Comparison of ENCODE assay signal across 8 mouse cellular contexts in the genomic region with DNA sequence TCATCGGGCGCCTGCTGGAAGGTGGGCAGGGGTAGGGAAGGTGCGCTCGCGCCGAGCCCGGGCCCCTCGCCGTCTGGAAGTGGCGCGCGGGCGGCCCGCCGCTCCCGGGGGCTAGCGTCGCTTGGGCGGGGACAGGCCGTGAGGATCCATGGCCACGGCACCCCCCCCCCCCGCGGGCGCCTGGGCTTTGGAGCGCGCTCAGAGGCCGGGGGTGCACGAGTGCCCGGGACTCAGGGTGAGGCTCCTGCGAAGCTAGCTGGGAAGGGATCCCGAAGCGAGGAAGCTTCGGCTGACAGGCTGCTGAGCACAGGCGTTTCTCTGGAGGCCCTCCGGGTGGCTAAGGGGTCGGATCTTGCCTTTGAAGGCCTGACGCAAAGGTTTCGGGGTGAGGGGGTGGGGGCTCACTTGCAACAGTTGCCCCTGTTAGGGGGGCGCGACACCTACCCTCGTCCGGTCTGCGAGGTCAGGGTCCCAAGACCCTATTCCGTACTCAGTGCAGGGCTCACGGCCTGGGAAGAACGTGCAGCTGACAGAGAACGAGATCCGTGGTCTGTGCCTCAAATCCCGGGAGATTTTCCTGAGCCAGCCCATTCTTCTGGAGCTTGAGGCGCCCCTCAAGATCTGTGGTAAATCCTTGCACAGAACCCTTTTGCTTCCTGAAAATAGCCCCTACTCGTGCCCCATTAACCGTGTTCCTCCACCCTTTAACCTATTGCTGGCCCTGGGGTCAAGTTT. TPM values are rescaled to one million over a fixed set of nuclear protein-coding genes. Genes with fewer than 3 reads are reported as not detected.
DNase-seq lines count a peak whose midpoint lies in the region; ATAC-seq and TF ChIP-seq lines count a peak whose summit lies in the region.

No protein-coding gene starts in this region.

- no peaks in the 10 kb centered on the region for H3K9me3 ChIP-seq in forebrain, postnatal 0 days (ENCODE audit: low read length)

- peaks cover 11% of the 10 kb centered on the region; the same call in 1 of the 2 replicates for H3K4me1 ChIP-seq in forebrain, postnatal 0 days (ENCODE audit: insufficient read depth)

- H3K9ac ChIP-seq in forebrain, postnatal 0 days, result peak overlapping the region; percentile 95

- peak; percentile 64 for ATAC-seq in forebrain, postnatal 0 days
- ATAC-seq in megakaryocyte progenitor cell, adult 5-6 weeks (replicated peaks; ENCODE audit: poor library complexity), result 0 out of 2 replicates have a peak, but pooled peaks have one; percentile 0
- no peak for ATAC-seq in monocyte, adult 5-6 weeks (replicated peaks; ENCODE audit: insufficient number of reproducible peaks, low FRiP score, low TSS enrichment, poor library complexity, severe bottlenecking)

- intact Hi-C loops in left cerebral cortex, postnatal 10 days (cut with DNase I), result no loop called here

- TF ChIP-seq CTCF in forebrain, postnatal 0 days (IDR thresholded peaks at IDR 0.05; ENCODE audit: low read depth), result no peak

- peak; percentile 55 for DNase-seq in kidney, postnatal 10 days
- DNase-seq in kidney, adult 9 months, result no peak
- DNase-seq in adipocyte (ENCODE audit: low spot score), result peak; percentile 44
- peak; percentile 49 for DNase-seq in forebrain, postnatal 0 days
- DNase-seq in left cerebral cortex, postnatal 10 days (ENCODE audit: extremely low spot score in 1 of 2, low spot score in 2 of 2), result no peak
- no peak for DNase-seq in frontal cortex, adult 2 months (ENCODE audit: extremely low spot score in 1 of 2, low spot score in 1 of 2)

- H3K27me3 ChIP-seq in forebrain, postnatal 0 days (ENCODE audit: insufficient read depth, low read length), result no peaks in the 10 kb centered on the region

- WGBS in forebrain, postnatal 0 days, result 1% methylated on average over 45 of the region's 52 CpGs

- H3K36me3 ChIP-seq in forebrain, postnatal 0 days (ENCODE audit: insufficient read depth), result peaks cover 42% of the 10 kb centered on the region

- peak overlapping the region; percentile 88 for H3K4me2 ChIP-seq in forebrain, postnatal 0 days (ENCODE audit: low read depth)

- H3K27ac ChIP-seq in forebrain, postnatal 0 days (ENCODE audit: low read depth, low read length), result peak overlapping the region; percentile 94

- peak overlapping the region; percentile 95 for H3K4me3 ChIP-seq in forebrain, postnatal 0 days (ENCODE audit: low read depth, low read length)

RNA-seq across cellular contexts. Expression of a gene that starts 0.6 kb away (rescaled TPM):
- 480 and 509 TPM in 2 replicates for total RNA-seq in forebrain, postnatal 0 days (2014; rRNA removed)
- 551 and 589 TPM in 2 replicates for polyA plus RNA-seq in forebrain, postnatal 0 days (2015; fragmentation: Nextera tagmentation; extraction: Ambion mirVana)
- 395 and 413 TPM in 2 replicates for total RNA-seq in megakaryocyte progenitor cell, adult 5-6 weeks (2015)
- total RNA-seq in megakaryocyte progenitor cell, adult 5-6 weeks (2017), result 482 and 538 TPM in 2 replicates
- total RNA-seq in monocyte, adult 5-6 weeks (2017), result 479 to 544 TPM (median 541 TPM) in 3 replicates
- 100 to 1,000 TPM; 331 to 336 TPM for total RNA-seq in left cerebral cortex, postnatal 10 days (2021)
- polyA plus RNA-seq in frontal cortex, adult 2 months (2012; rRNA removed), result 347 and 379 TPM in 2 replicates

RNA-seq across cellular contexts. Expression of a gene that starts 1.3 kb away (rescaled TPM):
- total RNA-seq in forebrain, postnatal 0 days (2014; rRNA removed), result 1.5 and 2.9 TPM in 2 replicates
- 1.3 and 1.5 TPM in 2 replicates for polyA plus RNA-seq in forebrain, postnatal 0 days (2015; fragmentation: Nextera tagmentation; extraction: Ambion mirVana)
- total RNA-seq in megakaryocyte progenitor cell, adult 5-6 weeks (2015), result 39.3 and 46.6 TPM in 2 replicates
- total RNA-seq in megakaryocyte progenitor cell, adult 5-6 weeks (2017), result 15.3 and 17.5 TPM in 2 replicates
- 71.5 to 178 TPM (median 83.5 TPM) in 3 replicates for total RNA-seq in monocyte, adult 5-6 weeks (2017)
- total RNA-seq in left cerebral cortex, postnatal 10 days (2021), result 1 to 10 TPM; 2.0 to 3.5 TPM
- 2.6 and 3.3 TPM in 2 replicates for polyA plus RNA-seq in frontal cortex, adult 2 months (2012; rRNA removed)

RNA-seq across cellular contexts. Expression of a gene that starts 9.0 kb away (rescaled TPM):
- total RNA-seq in forebrain, postnatal 0 days (2014; rRNA removed), result 11.8 and 16.4 TPM in 2 replicates
- 15.9 and 16.5 TPM in 2 replicates for polyA plus RNA-seq in forebrain, postnatal 0 days (2015; fragmentation: Nextera tagmentation; extraction: Ambion mirVana)
- total RNA-seq in megakaryocyte progenitor cell, adult 5-6 weeks (2015), result 28.0 and 31.0 TPM in 2 replicates
- 16.1 and 19.7 TPM in 2 replicates for total RNA-seq in megakaryocyte progenitor cell, adult 5-6 weeks (2017)
- total RNA-seq in monocyte, adult 5-6 weeks (2017), result 19.1 to 26.3 TPM (median 20.7 TPM) in 3 replicates
- 1 to 10 TPM; 8.9 to 9.3 TPM for total RNA-seq in left cerebral cortex, postnatal 10 days (2021)
- 18.4 and 19.3 TPM in 2 replicates for polyA plus RNA-seq in frontal cortex, adult 2 months (2012; rRNA removed)

RNA-seq across cellular contexts. Expression of a gene that starts 17.1 kb away (rescaled TPM):
- 4.1 and 4.4 TPM in 2 replicates for total RNA-seq in forebrain, postnatal 0 days (2014; rRNA removed)
- polyA plus RNA-seq in forebrain, postnatal 0 days (2015; fragmentation: Nextera tagmentation; extraction: Ambion mirVana), result 3.1 and 4.7 TPM in 2 replicates
- 2.2 and 2.4 TPM in 2 replicates for total RNA-seq in megakaryocyte progenitor cell, adult 5-6 weeks (2015)
- 1.0 and 2.1 TPM in 2 replicates for total RNA-seq in megakaryocyte progenitor cell, adult 5-6 weeks (2017)
- 14.1 to 18.7 TPM (median 14.2 TPM) in 3 replicates for total RNA-seq in monocyte, adult 5-6 weeks (2017)
- 1 to 10 TPM; 3.1 to 3.5 TPM for total RNA-seq in left cerebral cortex, postnatal 10 days (2021)
- polyA plus RNA-seq in frontal cortex, adult 2 months (2012; rRNA removed), result 10.7 and 14.3 TPM in 2 replicates

RNA-seq across cellular contexts. Expression of a gene that starts 21.6 kb away (rescaled TPM):
- total RNA-seq in forebrain, postnatal 0 days (2014; rRNA removed), result 0.38 and 1.2 TPM in 2 replicates
- 0.29 and 0.41 TPM in 2 replicates for polyA plus RNA-seq in forebrain, postnatal 0 days (2015; fragmentation: Nextera tagmentation; extraction: Ambion mirVana)
- total RNA-seq in megakaryocyte progenitor cell, adult 5-6 weeks (2015), result 2.8 and 5.0 TPM in 2 replicates
- 1.3 and 3.0 TPM in 2 replicates for total RNA-seq in megakaryocyte progenitor cell, adult 5-6 weeks (2017)
- total RNA-seq in monocyte, adult 5-6 weeks (2017), result 10.2 to 28.8 TPM (median 19.7 TPM) in 3 replicates
- 1 to 10 TPM; 1.5 to 1.7 TPM for total RNA-seq in left cerebral cortex, postnatal 10 days (2021)
- polyA plus RNA-seq in frontal cortex, adult 2 months (2012; rRNA removed), result 3.9 and 4.5 TPM in 2 replicates

Comparison
In these comparisons a context has a peak if more than half of its experiments do, and no peak if none do; other contexts are left out.
1. DNase-seq: peak in kidney, postnatal 10 days (single experiment), adipocyte (single experiment) and forebrain, postnatal 0 days (single experiment); none in kidney, adult 9 months (single experiment), left cerebral cortex, postnatal 10 days (0 of 2) and frontal cortex, adult 2 months (0 of 2).